Mouse (Mus musculus) stomach, adult 2 months (tissue): ENCODE results near the gene Poglut1. TPM values are rescaled to one million over a fixed set of nuclear protein-coding genes. Genes with fewer than 3 reads are reported as not detected.

Experiments used
- polyA plus RNA-seq: library from polyadenylated mRNA; depleted of rRNA; stranded (reverse); fragments of >200 nt; gene quantifications from 2 replicates; pipeline ENCODE4 v1.2.3, GENCODE M21; 2012; rRNA removed

The Poglut1 gene
- 4.5 and 5.1 TPM in 2 replicates for polyA plus RNA-seq

GRCm38 (mm10) chr16:38549479-38550396, at the start of gene Poglut1:
Poglut1 (minus strand) TSS chr16:38550258.

GRCm38 (mm10) chr16:38558221-38558748, 8.2 kb upstream of the Poglut1 start, which contains the start of gene Tmem39a:
Tmem39a (plus strand) TSS chr16:38558698.

GRCm38 (mm10) chr16:38522129-38523084, 27.7 kb downstream of the Poglut1 start, which contains the start of gene Timmdc1:
Timmdc1 (minus strand) TSS chr16:38522663.

Other genes with a start within 250 kb of the Poglut1 start
- gene Maats1, start 208.1 kb downstream of the Poglut1 start, polyA plus RNA-seq: not detected in 2 replicates
- gene Cox17, start 203.3 kb downstream of the Poglut1 start, polyA plus RNA-seq: 20.0 and 23.5 TPM in 2 replicates
- gene Gm21987, start 203.2 kb downstream of the Poglut1 start, polyA plus RNA-seq: not detected in 2 replicates
- gene Popdc2, start 188.0 kb downstream of the Poglut1 start, polyA plus RNA-seq: 11.5 and 13.2 TPM in 2 replicates
- 0.78 and 1.4 TPM in 2 replicates for gene Pla1a, start 117.1 kb downstream of the Poglut1 start, polyA plus RNA-seq
- 16.8 and 17.9 TPM in 2 replicates for gene Adprh, start 97.6 kb downstream of the Poglut1 start, polyA plus RNA-seq
- gene Cd80, start 94.7 kb downstream of the Poglut1 start, polyA plus RNA-seq: 0.09 and 0.27 TPM in 2 replicates
- 16.2 and 41.3 TPM in 2 replicates for gene Timmdc1, start 27.6 kb downstream of the Poglut1 start, polyA plus RNA-seq
- 17.3 and 23.3 TPM in 2 replicates for gene Tmem39a, start 8.4 kb upstream of the Poglut1 start, polyA plus RNA-seq
- gene Arhgap31, start 163.0 kb upstream of the Poglut1 start, polyA plus RNA-seq: 1.0 and 1.4 TPM in 2 replicates
- gene B4galt4, start 192.0 kb upstream of the Poglut1 start, polyA plus RNA-seq: 1.3 and 2.7 TPM in 2 replicates